Mouse (Mus musculus): ENCODE measurements at regions not wholly inside any gene's neighbourhood (a gene's known extent, or its start where the extent isn't known, plus 50 kb on each side); places are given as distances from the start of the nearest gene placed in this dataset.

DNA sequence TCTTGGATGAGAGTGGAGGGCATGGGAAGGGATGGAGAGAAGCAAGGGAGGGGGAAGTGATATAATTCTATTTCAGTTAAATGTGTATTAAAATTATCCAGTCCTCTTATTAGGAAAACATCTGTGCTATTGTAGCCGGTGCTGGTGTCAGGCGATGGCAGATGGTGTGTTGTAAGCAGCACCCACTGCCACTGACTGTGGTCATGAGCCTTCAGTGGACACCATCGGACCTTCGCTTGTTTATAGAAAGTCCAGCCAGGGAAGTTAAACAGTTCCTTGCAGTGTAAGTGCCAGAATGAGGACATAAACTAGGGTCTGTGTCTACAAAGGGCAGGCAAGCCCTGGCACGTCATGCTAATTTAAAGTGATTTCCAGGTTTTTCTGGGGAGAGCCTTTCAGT is 80.7 kb upstream of the Fat4 start:
- Histone ChIP-seq H3K4me2 (replicated peaks; ENCODE audit: low read depth) (no peak overlapping the region), H3K27me3 (ENCODE audit: control insufficient read depth, insufficient read depth, low read length) (no peaks in the 10 kb centered on the region), H3K9ac (ENCODE audit: low read length) (no peak overlapping the region), H3K4me1 (replicated peaks; ENCODE audit: control insufficient read depth, insufficient read depth) (no peaks in the 10 kb centered on the region), H3K4me3 (ENCODE audit: low read depth, low read length) (no peak overlapping the region), H3K27ac (replicated peaks) (no peak overlapping the region), H3K36me3 (ENCODE audit: control insufficient read depth, insufficient read depth, low read length) (no peaks in the 10 kb centered on the region), H3K9me3 (ENCODE audit: control insufficient read depth, low read length) (no peaks in the 10 kb centered on the region)
- TF ChIP-seq EP300 (optimal IDR thresholded peaks at IDR 0.05) (no peak), CTCF (IDR thresholded peaks at IDR 0.05; ENCODE audit: low read depth) (no peak)
- no peak for DNase-seq (ENCODE audit: low spot score)
- ATAC-seq (ENCODE audit: low FRiP score, low TSS enrichment) = no peak
- WGBS = 58% methylated on average over 5 of the region's 5 CpGs

DNA sequence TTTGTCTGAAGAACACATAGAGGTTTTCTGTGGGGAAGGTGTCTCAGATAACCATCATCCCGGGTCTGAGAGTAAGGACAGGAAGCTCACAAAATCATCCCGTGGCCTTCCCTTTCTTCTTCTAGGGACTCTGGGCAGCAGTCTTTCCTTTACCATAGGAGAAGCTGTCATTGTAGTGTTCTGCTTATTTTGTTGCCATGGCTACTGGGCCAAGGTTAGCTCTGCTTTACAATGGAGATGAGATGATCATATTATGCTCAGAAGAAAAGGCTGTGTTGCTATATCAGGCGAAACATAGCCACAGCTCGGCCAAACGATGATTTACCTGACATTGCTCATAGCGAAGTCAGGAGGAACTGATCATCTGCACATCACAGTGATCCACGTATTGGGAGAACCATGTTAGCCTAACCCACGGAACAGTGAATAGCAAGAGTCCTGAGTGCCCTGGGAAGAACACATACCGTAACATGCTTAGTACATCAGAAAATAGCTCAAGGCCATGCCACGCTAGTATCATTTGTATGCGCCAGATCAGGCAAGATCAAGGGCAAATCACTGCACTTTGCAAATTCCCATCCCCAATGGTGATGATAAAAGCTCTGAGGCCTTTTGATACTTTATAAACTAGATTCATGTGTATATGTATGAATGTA is 91.0 kb upstream of the Fat4 start:
- WGBS = 85% methylated on average over 11 of the region's 11 CpGs
- no peak overlapping the region for H3K4me2 ChIP-seq (replicated peaks; ENCODE audit: low read depth)
- H3K9me3 ChIP-seq (ENCODE audit: control insufficient read depth, low read length) = no peaks in the 10 kb centered on the region
- H3K4me3 ChIP-seq (ENCODE audit: low read depth, low read length) = no peak overlapping the region
- ATAC-seq (ENCODE audit: low FRiP score, low TSS enrichment) (no peak), DNase-seq (ENCODE audit: low spot score) (no peak)
- H3K9ac ChIP-seq (ENCODE audit: low read length) = no peak overlapping the region
- no peak overlapping the region for H3K27ac ChIP-seq (replicated peaks)
- no peaks in the 10 kb centered on the region for H3K27me3 ChIP-seq (ENCODE audit: control insufficient read depth, insufficient read depth, low read length)
- no peaks in the 10 kb centered on the region for H3K36me3 ChIP-seq (ENCODE audit: control insufficient read depth, insufficient read depth, low read length)
- TF ChIP-seq EP300 (optimal IDR thresholded peaks at IDR 0.05) (no peak), CTCF (IDR thresholded peaks at IDR 0.05; ENCODE audit: low read depth) (no peak)
- H3K4me1 ChIP-seq (replicated peaks; ENCODE audit: control insufficient read depth, insufficient read depth) = no peaks in the 10 kb centered on the region

DNA sequence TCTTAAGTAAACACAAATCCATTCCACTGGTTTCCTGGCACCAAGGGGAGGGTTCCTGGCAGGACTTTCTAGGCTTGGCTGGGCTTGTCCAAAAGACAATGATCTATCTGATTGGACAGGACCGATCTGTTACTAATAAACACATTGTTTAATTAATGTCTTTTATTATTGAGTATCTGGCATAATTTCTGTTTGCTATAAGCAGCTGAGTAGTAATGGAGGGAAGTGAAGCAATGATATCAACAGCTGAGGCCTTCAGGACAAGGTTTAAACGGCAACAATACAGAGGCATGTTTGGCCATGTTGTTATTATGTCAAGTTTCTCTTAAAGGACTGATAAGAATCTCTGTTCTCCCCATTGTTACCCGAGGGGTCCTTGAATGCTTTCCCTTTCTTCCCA is 93.5 kb upstream of the Fat4 start:
- no peak for ATAC-seq (ENCODE audit: low FRiP score, low TSS enrichment)
- Histone ChIP-seq H3K4me1 (replicated peaks; ENCODE audit: control insufficient read depth, insufficient read depth) (no peaks in the 10 kb centered on the region), H3K9me3 (ENCODE audit: control insufficient read depth, low read length) (no peaks in the 10 kb centered on the region), H3K27ac (replicated peaks) (no peak overlapping the region), H3K4me3 (ENCODE audit: low read depth, low read length) (no peak overlapping the region), H3K36me3 (ENCODE audit: control insufficient read depth, insufficient read depth, low read length) (no peaks in the 10 kb centered on the region), H3K9ac (ENCODE audit: low read length) (no peak overlapping the region), H3K4me2 (replicated peaks; ENCODE audit: low read depth) (no peak overlapping the region), H3K27me3 (ENCODE audit: control insufficient read depth, insufficient read depth, low read length) (no peaks in the 10 kb centered on the region)
- 49% methylated on average over 3 of the region's 3 CpGs for WGBS
- TF ChIP-seq EP300 (optimal IDR thresholded peaks at IDR 0.05) = no peak
- TF ChIP-seq CTCF (IDR thresholded peaks at IDR 0.05; ENCODE audit: low read depth) = no peak
- no peak for DNase-seq (ENCODE audit: low spot score)

DNA sequence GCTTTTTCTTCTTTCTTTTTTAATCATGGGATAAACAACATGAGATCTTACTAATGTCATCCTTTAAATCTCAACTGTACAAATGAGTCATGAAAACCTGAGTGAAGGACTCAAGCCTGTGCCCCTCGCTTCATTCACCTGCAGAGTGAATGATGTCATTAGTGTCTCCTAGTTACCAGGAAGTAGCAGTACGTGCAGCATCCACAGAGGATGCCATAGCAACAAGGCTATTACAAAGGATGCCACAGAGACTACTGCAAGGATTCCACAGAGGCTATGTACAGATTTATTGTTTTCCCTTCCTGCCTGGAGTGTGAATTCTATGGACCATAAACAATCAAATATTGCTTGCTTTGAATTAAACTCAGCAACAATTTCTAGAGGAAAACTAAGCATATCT is 98.0 kb upstream of the Fat4 start:
- no peak overlapping the region for H3K27ac ChIP-seq (replicated peaks)
- H3K9ac ChIP-seq (ENCODE audit: low read length) = no peak overlapping the region
- H3K4me3 ChIP-seq (ENCODE audit: low read depth, low read length) = no peak overlapping the region
- DNase-seq (ENCODE audit: low spot score) (no peak), ATAC-seq (ENCODE audit: low FRiP score, low TSS enrichment) (no peak)
- no peaks in the 10 kb centered on the region for H3K27me3 ChIP-seq (ENCODE audit: control insufficient read depth, insufficient read depth, low read length)
- H3K4me1 ChIP-seq (replicated peaks; ENCODE audit: control insufficient read depth, insufficient read depth) = no peaks in the 10 kb centered on the region
- H3K4me2 ChIP-seq (replicated peaks; ENCODE audit: low read depth) = no peak overlapping the region
- H3K9me3 ChIP-seq (ENCODE audit: control insufficient read depth, low read length) = no peaks in the 10 kb centered on the region
- TF ChIP-seq EP300 (optimal IDR thresholded peaks at IDR 0.05) (no peak), CTCF (IDR thresholded peaks at IDR 0.05; ENCODE audit: low read depth) (no peak)
- 57% methylated on average over 2 of the region's 2 CpGs for WGBS
- H3K36me3 ChIP-seq (ENCODE audit: control insufficient read depth, insufficient read depth, low read length) = no peaks in the 10 kb centered on the region

DNA sequence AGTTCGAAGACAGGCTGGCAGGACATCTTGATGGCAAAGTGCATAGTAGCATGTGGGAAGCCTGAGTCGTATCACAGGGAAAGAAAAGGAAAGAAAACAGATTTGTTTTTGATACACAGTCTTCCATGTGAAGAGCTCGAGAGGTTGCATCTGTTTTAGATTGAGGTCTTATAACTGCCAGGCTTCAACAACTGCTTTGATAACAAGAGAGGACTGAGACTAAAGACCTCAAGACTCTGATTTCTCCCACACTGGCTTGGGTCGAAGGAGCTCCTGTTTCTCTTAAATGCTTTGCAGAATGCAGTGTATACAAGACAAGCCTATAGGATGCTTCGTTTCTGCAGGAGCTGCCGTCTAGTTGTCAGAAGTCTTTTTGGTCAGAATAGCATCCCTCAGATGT is 103.0 kb upstream of the Fat4 start:
- no peaks in the 10 kb centered on the region for H3K36me3 ChIP-seq (ENCODE audit: control insufficient read depth, insufficient read depth, low read length)
- H3K9me3 ChIP-seq (ENCODE audit: control insufficient read depth, low read length) = no peaks in the 10 kb centered on the region
- no peak overlapping the region for H3K4me3 ChIP-seq (ENCODE audit: low read depth, low read length)
- no peaks in the 10 kb centered on the region for H3K27me3 ChIP-seq (ENCODE audit: control insufficient read depth, insufficient read depth, low read length)
- H3K27ac ChIP-seq (replicated peaks) = no peak overlapping the region
- DNase-seq (ENCODE audit: low spot score) = no peak
- H3K4me2 ChIP-seq (replicated peaks; ENCODE audit: low read depth) = no peak overlapping the region
- 78% methylated on average over 6 of the region's 6 CpGs for WGBS
- H3K4me1 ChIP-seq (replicated peaks; ENCODE audit: control insufficient read depth, insufficient read depth) = no peaks in the 10 kb centered on the region
- no peak overlapping the region for H3K9ac ChIP-seq (ENCODE audit: low read length)
- no peak for TF ChIP-seq CTCF (IDR thresholded peaks at IDR 0.05; ENCODE audit: low read depth)
- no peak for TF ChIP-seq EP300 (optimal IDR thresholded peaks at IDR 0.05)
- no peak for ATAC-seq (ENCODE audit: low FRiP score, low TSS enrichment)

DNA sequence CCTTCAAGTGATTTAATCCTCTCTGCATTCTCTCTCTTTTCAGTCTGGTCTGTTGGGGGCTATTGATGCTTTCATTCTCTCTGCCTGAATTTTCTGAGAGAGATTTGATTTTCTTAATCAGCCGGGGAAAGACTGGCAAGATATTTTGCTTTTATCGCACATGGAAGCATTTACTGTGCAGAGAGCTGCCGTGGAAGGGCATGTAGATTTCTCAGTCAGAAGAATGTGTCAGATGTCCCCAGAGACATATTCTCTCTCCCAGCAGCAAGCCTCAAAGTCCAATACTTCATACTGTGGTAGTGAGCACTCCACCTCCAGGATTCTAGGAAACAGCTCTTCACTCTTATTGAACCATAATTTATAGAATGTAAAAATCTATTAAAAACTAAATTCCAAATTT is 103.7 kb upstream of the Fat4 start:
- ATAC-seq (ENCODE audit: low FRiP score, low TSS enrichment) (no peak), DNase-seq (ENCODE audit: low spot score) (no peak)
- 83% methylated on average over 3 of the region's 3 CpGs for WGBS
- Histone ChIP-seq H3K27ac (replicated peaks) (no peak overlapping the region), H3K4me1 (replicated peaks; ENCODE audit: control insufficient read depth, insufficient read depth) (no peaks in the 10 kb centered on the region), H3K9ac (ENCODE audit: low read length) (no peak overlapping the region), H3K4me3 (ENCODE audit: low read depth, low read length) (no peak overlapping the region), H3K36me3 (ENCODE audit: control insufficient read depth, insufficient read depth, low read length) (no peaks in the 10 kb centered on the region), H3K4me2 (replicated peaks; ENCODE audit: low read depth) (no peak overlapping the region), H3K27me3 (ENCODE audit: control insufficient read depth, insufficient read depth, low read length) (no peaks in the 10 kb centered on the region), H3K9me3 (ENCODE audit: control insufficient read depth, low read length) (no peaks in the 10 kb centered on the region)
- TF ChIP-seq EP300 (optimal IDR thresholded peaks at IDR 0.05) = no peak
- TF ChIP-seq CTCF (IDR thresholded peaks at IDR 0.05; ENCODE audit: low read depth) = no peak
